Mouse (Mus musculus): ENCODE measurements around the gene Eif1ad. TPM values are rescaled to one million over a fixed set of nuclear protein-coding genes. Genes with fewer than 3 reads are reported as not detected.
"Not testable (repeated sequence)": the region's sequence is repeated elsewhere in the genome, so short reads cannot be mapped to it uniquely, and the experiment has no call there.

The Eif1ad gene
- polyA plus RNA-seq, 1 experiment from 2014 or later = 49.1 TPM

DNA sequence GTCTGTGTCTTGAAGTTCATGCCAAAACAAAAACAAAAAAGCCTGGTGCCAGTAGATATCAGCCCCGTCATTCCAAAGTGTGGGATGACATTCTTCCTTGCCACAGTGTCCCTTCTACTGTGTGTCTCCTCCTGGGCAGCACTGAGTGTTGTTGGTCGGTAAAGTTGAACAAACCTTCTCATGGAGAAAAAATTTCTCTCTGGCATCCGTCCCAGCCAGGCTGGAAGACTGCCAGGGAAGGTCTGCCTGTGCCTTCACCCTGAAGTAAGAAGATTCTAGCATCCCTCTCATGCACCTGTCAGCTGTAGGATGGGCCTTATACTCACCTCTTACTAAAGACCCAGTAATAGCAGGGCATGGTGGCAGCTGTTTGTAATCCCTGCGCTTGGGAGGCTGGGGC, 26.4 kb downstream of the Eif1ad start:
- ATAC-seq (ENCODE audit: low FRiP score, low TSS enrichment) = no peak
- H3K4me1 ChIP-seq (replicated peaks; ENCODE audit: control insufficient read depth, insufficient read depth) = peaks cover 7% of the 10 kb centered on the region; the same call in 1 of the 2 replicates
- no peak overlapping the region for H3K4me2 ChIP-seq (replicated peaks; ENCODE audit: low read depth)
- no peaks in the 10 kb centered on the region for H3K27me3 ChIP-seq (ENCODE audit: control insufficient read depth, insufficient read depth, low read length)
- DNase-seq (ENCODE audit: low spot score) = peak; percentile 63
- H3K9me3 ChIP-seq (ENCODE audit: control insufficient read depth, low read length) = no peaks in the 10 kb centered on the region
- H3K27ac ChIP-seq (replicated peaks) = no peak overlapping the region
- 34% methylated on average over 4 of the region's 4 CpGs for WGBS
- no peak overlapping the region for H3K9ac ChIP-seq (ENCODE audit: low read length)
- H3K4me3 ChIP-seq (ENCODE audit: low read depth, low read length) = no peak overlapping the region
- no peaks in the 10 kb centered on the region for H3K36me3 ChIP-seq (ENCODE audit: control insufficient read depth, insufficient read depth, low read length)
- no peak for TF ChIP-seq EP300 (optimal IDR thresholded peaks at IDR 0.05)
- no peak for TF ChIP-seq CTCF (IDR thresholded peaks at IDR 0.05; ENCODE audit: low read depth)

DNA sequence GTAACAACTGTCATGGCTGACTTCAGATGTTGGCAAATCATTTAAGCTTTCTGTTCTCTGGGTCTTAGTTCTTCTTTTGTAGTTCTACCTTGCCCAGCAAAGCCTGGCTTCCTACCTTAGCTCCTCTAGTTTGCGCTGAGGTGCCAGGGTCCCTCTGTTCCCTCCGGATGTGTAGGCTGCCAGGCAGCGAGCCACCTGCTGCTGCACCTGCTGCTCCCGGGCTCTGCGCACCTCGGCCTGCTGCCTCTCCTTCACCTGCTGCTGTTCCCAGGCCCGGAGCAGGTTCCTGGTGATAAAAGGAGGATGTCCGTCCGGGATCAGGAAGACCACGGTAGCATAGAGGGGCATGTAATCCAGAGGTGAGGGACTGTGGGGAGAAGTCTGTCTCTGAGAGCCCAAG, 27.6 kb downstream of the Eif1ad start:
- Histone ChIP-seq H3K4me3 (ENCODE audit: low read depth, low read length) (no peak overlapping the region), H3K9me3 (ENCODE audit: control insufficient read depth, low read length) (no peaks in the 10 kb centered on the region), H3K9ac (ENCODE audit: low read length) (no peak overlapping the region), H3K36me3 (ENCODE audit: control insufficient read depth, insufficient read depth, low read length) (no peaks in the 10 kb centered on the region), H3K27me3 (ENCODE audit: control insufficient read depth, insufficient read depth, low read length) (no peaks in the 10 kb centered on the region), H3K4me1 (replicated peaks; ENCODE audit: control insufficient read depth, insufficient read depth) (peaks cover 7% of the 10 kb centered on the region; the same call in 1 of the 2 replicates), H3K4me2 (replicated peaks; ENCODE audit: low read depth) (no peak overlapping the region), H3K27ac (replicated peaks) (no peak overlapping the region)
- TF ChIP-seq EP300 (optimal IDR thresholded peaks at IDR 0.05) (no peak), CTCF (IDR thresholded peaks at IDR 0.05; ENCODE audit: low read depth) (no peak)
- no peak for DNase-seq (ENCODE audit: low spot score)
- ATAC-seq (ENCODE audit: low FRiP score, low TSS enrichment) = no peak
- WGBS = 49% methylated on average over 10 of the region's 10 CpGs

DNA sequence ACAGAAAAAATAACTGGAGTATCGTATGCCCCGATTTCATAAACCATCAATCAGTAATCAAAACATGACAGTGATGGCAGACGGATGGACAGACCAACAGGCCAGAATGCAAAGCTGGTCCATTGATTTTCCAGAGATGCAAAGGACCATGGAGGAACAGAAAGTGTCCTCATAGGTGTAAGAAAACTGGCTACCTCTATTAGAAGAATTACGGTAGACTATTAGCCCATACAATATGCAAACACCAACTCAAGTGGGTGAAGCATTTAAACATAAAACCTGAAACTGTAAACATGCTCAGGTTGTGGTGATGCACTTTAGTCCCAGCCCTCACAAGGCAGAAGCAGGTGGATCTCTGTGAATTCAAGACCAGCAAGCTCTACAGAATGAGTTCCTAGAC, 28.8 kb downstream of the Eif1ad start:
- DNase-seq (ENCODE audit: low spot score) (no peak), ATAC-seq (ENCODE audit: low FRiP score, low TSS enrichment) (no peak)
- no peaks in the 10 kb centered on the region for H3K27me3 ChIP-seq (ENCODE audit: control insufficient read depth, insufficient read depth, low read length)
- TF ChIP-seq EP300 (optimal IDR thresholded peaks at IDR 0.05) (no peak), CTCF (IDR thresholded peaks at IDR 0.05; ENCODE audit: low read depth) (no peak)
- no peaks in the 10 kb centered on the region for H3K9me3 ChIP-seq (ENCODE audit: control insufficient read depth, low read length)
- no peak overlapping the region for H3K4me3 ChIP-seq (ENCODE audit: low read depth, low read length)
- no peak overlapping the region for H3K27ac ChIP-seq (replicated peaks)
- no peaks in the 10 kb centered on the region for H3K36me3 ChIP-seq (ENCODE audit: control insufficient read depth, insufficient read depth, low read length)
- no peak overlapping the region for H3K4me2 ChIP-seq (replicated peaks; ENCODE audit: low read depth)
- no peaks in the 10 kb centered on the region for H3K4me1 ChIP-seq (replicated peaks; ENCODE audit: control insufficient read depth, insufficient read depth)
- 61% methylated on average over 4 of the region's 4 CpGs for WGBS
- no peak overlapping the region for H3K9ac ChIP-seq (ENCODE audit: low read length)

DNA sequence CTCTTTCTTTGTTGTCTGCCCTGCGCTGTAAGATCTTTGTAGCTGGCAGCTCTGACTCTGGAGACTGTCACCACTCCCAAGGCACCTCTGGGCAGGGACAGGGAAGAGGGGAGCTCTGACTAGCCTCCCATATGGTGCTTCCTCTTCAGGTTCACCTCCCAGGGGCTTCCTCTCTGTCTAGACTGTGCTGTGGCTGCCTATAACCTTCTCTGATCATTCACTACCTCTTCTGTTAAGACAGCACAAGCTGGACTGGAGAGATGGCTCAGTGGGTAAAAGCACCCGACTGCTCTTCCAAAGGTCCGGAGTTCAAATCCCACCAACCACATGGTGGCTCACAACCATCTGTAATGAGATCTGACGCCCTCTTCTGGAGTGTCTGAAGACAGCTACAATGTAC, 34.5 kb downstream of the Eif1ad start:
- not testable (repeated sequence) for H3K9me3 ChIP-seq (ENCODE audit: control insufficient read depth, low read length); H3K36me3 ChIP-seq (ENCODE audit: control insufficient read depth, insufficient read depth, low read length)
- 71% methylated on average over 4 of the region's 4 CpGs for WGBS

DNA sequence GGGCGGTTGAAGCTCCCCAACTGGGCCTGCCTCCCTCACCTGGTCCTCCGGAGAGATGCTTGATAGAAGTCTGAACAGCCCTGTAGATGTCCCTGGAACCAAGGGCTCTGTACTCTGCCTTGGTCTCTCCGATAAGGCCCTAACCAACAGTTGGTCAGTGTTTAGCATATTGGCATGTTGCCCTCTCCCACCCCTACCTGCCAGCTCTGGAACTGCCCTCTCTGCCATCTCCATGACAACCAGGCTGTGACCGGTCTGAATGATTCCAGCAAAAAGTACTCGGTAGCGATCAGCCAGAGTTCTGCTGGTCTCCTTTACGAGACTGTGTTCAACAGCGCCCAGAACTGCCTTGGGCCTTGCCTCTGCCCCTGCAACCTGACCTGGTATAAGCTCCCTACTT, 35.8 kb downstream of the Eif1ad start, which contains the start of gene Tsga10ip:
Tsga10ip (minus strand) TSS at position 234 of the 400 bp plus-strand sequence.
- Histone ChIP-seq H3K9me3 (ENCODE audit: control insufficient read depth, low read length) (no peaks in the 10 kb centered on the region), H3K9ac (ENCODE audit: low read length) (no peak within 1 kb of the TSS), H3K27me3 (ENCODE audit: control insufficient read depth, insufficient read depth, low read length) (no peaks in the 10 kb centered on the region), H3K36me3 (ENCODE audit: control insufficient read depth, insufficient read depth, low read length) (no peaks in the 10 kb centered on the region), H3K4me2 (replicated peaks; ENCODE audit: low read depth) (no peak within 1 kb of the TSS), H3K4me3 (ENCODE audit: low read depth, low read length) (no peak within 1 kb of the TSS), H3K4me1 (replicated peaks; ENCODE audit: control insufficient read depth, insufficient read depth) (no peaks in the 10 kb centered on the region), H3K27ac (replicated peaks) (no peak within 1 kb of the TSS)
- 70% methylated on average over 8 of the region's 8 CpGs for WGBS
- TF ChIP-seq CTCF (IDR thresholded peaks at IDR 0.05; ENCODE audit: low read depth) = 0 out of 2 replicates have a peak, but pooled peaks have one; percentile 1
- no peak for TF ChIP-seq EP300 (optimal IDR thresholded peaks at IDR 0.05)
- ATAC-seq (ENCODE audit: low FRiP score, low TSS enrichment) (no peak), DNase-seq (ENCODE audit: low spot score) (no peak)

More for the DNA sequence above, 34.5 kb downstream of the Eif1ad start:
- not testable (repeated sequence) for H3K27ac ChIP-seq (replicated peaks); DNase-seq (ENCODE audit: low spot score); H3K4me2 ChIP-seq (replicated peaks; ENCODE audit: low read depth); H3K4me3 ChIP-seq (ENCODE audit: low read depth, low read length); H3K4me1 ChIP-seq (replicated peaks; ENCODE audit: control insufficient read depth, insufficient read depth); H3K9ac ChIP-seq (ENCODE audit: low read length); H3K27me3 ChIP-seq (ENCODE audit: control insufficient read depth, insufficient read depth, low read length); ATAC-seq (ENCODE audit: low FRiP score, low TSS enrichment)

DNA sequence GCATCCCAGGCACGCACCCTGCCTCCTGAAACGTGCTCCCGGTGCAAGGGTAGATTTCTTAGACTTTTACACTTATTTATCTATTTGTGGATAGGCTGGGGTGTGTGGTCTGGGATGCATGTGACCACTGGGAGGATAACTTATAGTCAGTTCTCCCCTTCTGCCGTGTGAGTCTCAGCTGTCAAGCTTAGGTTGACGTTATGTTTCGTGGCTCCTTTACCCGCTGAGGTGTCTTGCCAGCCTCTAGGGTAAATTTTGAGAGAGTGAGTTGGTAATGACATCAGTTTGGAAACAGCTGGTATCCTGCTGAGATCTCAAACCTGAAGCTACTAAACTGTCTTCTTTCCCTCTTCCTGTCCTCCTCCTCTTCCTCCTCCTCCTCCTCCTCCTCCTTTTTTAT, 39.4 kb downstream of the Eif1ad start:
- no peak for TF ChIP-seq CTCF (IDR thresholded peaks at IDR 0.05; ENCODE audit: low read depth)
- no peak for TF ChIP-seq EP300 (optimal IDR thresholded peaks at IDR 0.05)
- Histone ChIP-seq H3K36me3 (ENCODE audit: control insufficient read depth, insufficient read depth, low read length) (peaks cover 2% of the 10 kb centered on the region; the same call in 1 of the 2 replicates), H3K4me2 (replicated peaks; ENCODE audit: low read depth) (peak overlapping the region; percentile 47), H3K27ac (replicated peaks) (peak overlapping the region; percentile 65), H3K27me3 (ENCODE audit: control insufficient read depth, insufficient read depth, low read length) (no peaks in the 10 kb centered on the region), H3K9me3 (ENCODE audit: control insufficient read depth, low read length) (no peaks in the 10 kb centered on the region), H3K4me1 (replicated peaks; ENCODE audit: control insufficient read depth, insufficient read depth) (no peaks in the 10 kb centered on the region), H3K4me3 (ENCODE audit: low read depth, low read length) (peak overlapping the region; percentile 32), H3K9ac (ENCODE audit: low read length) (peak overlapping the region; percentile 50)
- DNase-seq (ENCODE audit: low spot score) (no peak), ATAC-seq (ENCODE audit: low FRiP score, low TSS enrichment) (no peak)
- WGBS = 15% methylated on average over 7 of the region's 7 CpGs
